Mouse (Mus musculus) CH12.LX (cell line): ENCODE data around the gene Naa10. TPM values are rescaled to one million over a fixed set of nuclear protein-coding genes. Genes with fewer than 3 reads are reported as not detected.
A peak's percentile ranks its signal among the peaks of the same experiment; 100 is the strongest.

Experiments used
- DNase-seq: peaks from one replicate; pipeline ENCODE4 v3.0.0-alpha.2; 2013; ENCODE audit errors: extremely low read depth
- H3K27ac ChIP-seq: 2 replicates; pipeline ENCODE4 v1.5.1; 2012; ENCODE audit warnings: low read depth, mild to moderate bottlenecking, control low read depth, moderate library complexity; ENCODE audit not compliant: insufficient read depth
- H3K27me3 ChIP-seq: replicated peaks from 2 replicates; pipeline ENCODE3; 2012; ENCODE audit warnings: inconsistent platforms
- H3K36me3 ChIP-seq, 2 experiments: replicated peaks in 1 of 2; 2 replicates each; pipeline versions ENCODE3 to v1.6.1; 2012; ENCODE audit warnings: inconsistent platforms in 1 of 2, low read length in 1 of 2, mild to moderate bottlenecking in 1 of 2, mixed read lengths in 1 of 2, moderate library complexity in 1 of 2; ENCODE audit not compliant: control insufficient read depth in 1 of 2, insufficient read depth in 1 of 2
- H3K4me1 ChIP-seq, 2 experiments: 2 replicates each; pipeline ENCODE4 v1.6.1; 2012; ENCODE audit warnings: inconsistent platforms in 1 of 2, moderate library complexity in 1 of 2; ENCODE audit not compliant: insufficient read depth in 2 of 2, control insufficient read depth in 1 of 2
- H3K4me2 ChIP-seq: 2 replicates; pipeline ENCODE4 v1.6.1; 2012; ENCODE audit warnings: low read depth, mild to moderate bottlenecking, control low read depth; ENCODE audit not compliant: poor library complexity, insufficient read depth, severe bottlenecking
- H3K4me3 ChIP-seq, 3 experiments: fragments of 150-350 bp in 1 of 3; sonication (generic) in 1 of 3; replicated peaks in 1 of 3; 2 replicates each; pipeline versions ENCODE3 to v1.5.1; 2011 to 2012; ENCODE audit warnings: low read depth in 2 of 3, low read length in 2 of 3, mild to moderate bottlenecking in 2 of 3, moderate library complexity in 2 of 3, control low read depth in 1 of 3, improper control_type of control experiment in 1 of 3, inconsistent platforms in 1 of 3, mixed read lengths in 1 of 3; ENCODE audit not compliant: poor library complexity in 1 of 3
- H3K79me2 ChIP-seq: replicated peaks from 2 replicates; pipeline ENCODE4 v1.6.1; 2012; ENCODE audit warnings: mild to moderate bottlenecking, moderate library complexity; ENCODE audit not compliant: control insufficient read depth, poor library complexity, insufficient read depth, severe bottlenecking; ENCODE audit errors: extremely low read depth
- H3K9ac ChIP-seq: 2 replicates; pipeline ENCODE4 v1.6.1; 2012; ENCODE audit warnings: low read depth, mild to moderate bottlenecking, control low read depth, moderate library complexity; ENCODE audit not compliant: insufficient read depth
- H3K9me3 ChIP-seq: replicated peaks from 2 replicates; pipeline ENCODE3; 2012; ENCODE audit warnings: low read length, inconsistent platforms, mixed read lengths
- CTCF ChIP-seq, 2 experiments: IDR thresholded peaks in 1 of 2; conservative IDR thresholded peaks in 1 of 2; 2 replicates each; pipeline ENCODE4 v1.5.1; 2011 to 2012; ENCODE audit warnings: low read depth in 2 of 2, low read length in 2 of 2, improper control_type of control experiment in 1 of 2, inconsistent platforms in 1 of 2, mild to moderate bottlenecking in 1 of 2, moderate library complexity in 1 of 2
- ETS1 ChIP-seq: conservative IDR thresholded peaks from 2 replicates; pipeline ENCODE4 v1.6.1; 2012; ENCODE audit warnings: low read depth, mild to moderate bottlenecking, inconsistent platforms, low read length, improper control_type of control experiment, moderate library complexity
- JUN ChIP-seq: IDR thresholded peaks from 2 replicates; pipeline ENCODE4 v1.6.1; 2011; ENCODE audit warnings: low read depth, mild to moderate bottlenecking, low read length, improper control_type of control experiment, moderate library complexity; ENCODE audit not compliant: insufficient read depth
- KAT2A ChIP-seq: IDR thresholded peaks from 2 replicates; pipeline ENCODE4 v1.6.1; 2012; ENCODE audit warnings: low read length, improper control_type of control experiment, inconsistent platforms; ENCODE audit not compliant: insufficient replicate concordance
- MAX ChIP-seq: IDR thresholded peaks from 2 replicates; pipeline ENCODE4 v1.6.1; 2011; ENCODE audit warnings: low read length, improper control_type of control experiment
- MAZ ChIP-seq: IDR thresholded peaks from 2 replicates; pipeline ENCODE4 v1.6.1; 2012; ENCODE audit warnings: low read depth, mild to moderate bottlenecking, inconsistent platforms, low read length, improper control_type of control experiment, moderate library complexity
- MYC ChIP-seq: IDR thresholded peaks from 2 replicates; pipeline ENCODE4 v1.6.1; 2011; ENCODE audit warnings: low read depth, mild to moderate bottlenecking, improper control_type of control experiment, low read length
- RAD21 ChIP-seq: IDR thresholded peaks from 2 replicates; pipeline ENCODE4 v1.6.1; 2011; ENCODE audit warnings: low read depth, mild to moderate bottlenecking, low read length, improper control_type of control experiment, moderate library complexity
- SMC3 ChIP-seq: IDR thresholded peaks from 2 replicates; pipeline ENCODE4 v1.6.1; 2011; ENCODE audit warnings: low read depth, low read length, improper control_type of control experiment
- TBP ChIP-seq: conservative IDR thresholded peaks from 2 replicates; pipeline ENCODE4 v1.6.1; 2011; ENCODE audit warnings: low read depth, low read length, improper control_type of control experiment
- TCF12 ChIP-seq: IDR thresholded peaks from 2 replicates; pipeline ENCODE4 v1.6.1; 2014; ENCODE audit warnings: low read depth, mild to moderate bottlenecking, inconsistent platforms, low read length, improper control_type of control experiment
- UBTF ChIP-seq: IDR thresholded peaks from 2 replicates; pipeline ENCODE4 v1.6.1; 2012; ENCODE audit warnings: low read depth, mild to moderate bottlenecking, inconsistent platforms, low read length, improper control_type of control experiment, moderate library complexity
- ZKSCAN1 ChIP-seq: IDR thresholded peaks from 2 replicates; pipeline ENCODE4 v1.6.1; 2012; ENCODE audit warnings: low read depth, inconsistent platforms, low read length, improper control_type of control experiment, borderline replicate concordance
- ZMIZ1 ChIP-seq: IDR thresholded peaks from 2 replicates; pipeline ENCODE4 v1.6.1; 2012; ENCODE audit warnings: low read depth, mild to moderate bottlenecking, inconsistent platforms, low read length, improper control_type of control experiment
- ZNF384 ChIP-seq: IDR thresholded peaks from 2 replicates; pipeline ENCODE4 v1.6.1; 2012; ENCODE audit warnings: low read depth, low read length, improper control_type of control experiment, inconsistent platforms
- dilution Hi-C: fragments of 300-500 bp; cut with MboI; formaldehyde crosslinking; loops from 2 replicates; pipeline ENCODE4 v1.14.3; 2020; ENCODE audit warnings: low sequenced_read_pairs; ENCODE audit not compliant: extremely low pct_unique_long_range_greater_than_20kb, extremely low pct_ligation_motif_present
- in situ Hi-C: fragments of 300-500 bp; cut with MboI; formaldehyde crosslinking; loops from 3 replicates; pipeline ENCODE4 v1.14.3; 2019; ENCODE audit warnings: low sequenced_read_pairs, low pct_ligation_motif_present, low pct_unique_long_range_greater_than_20kb, mixed read lengths
- polyA plus RNA-seq: library from polyadenylated mRNA; unstranded; fragments of >175 nt; gene quantifications from 2 replicates; pipeline ENCODE4 v1.2.1, GENCODE M21; 2012; ENCODE audit warnings: low read depth; ENCODE audit not compliant: insufficient read length
- total RNA-seq, 2 experiments: library from RNA; depleted of rRNA; stranded (reverse); fragments of 300-350 nt in 1 of 2; fragments of >200 nt in 1 of 2; gene quantifications; 2 replicates each; pipeline ENCODE4 v1.2.3; 2012 to 2014

Gene Naa10
- total and polyA plus RNA-seq, 3 experiments, result 144 to 166 (median 148) TPM

- peaks cover 8 to 39% of the 10 kb centered on the region in 2 experiments for H3K4me1 ChIP-seq
Observed at GRCm38 (mm10) chrX:73910049-73910448, 11.7 kb downstream of the Naa10 start.

GRCm38 (mm10) chrX:73897959-73898358 lies 23.8 kb downstream of the Naa10 start:
- DNase-seq, result no peak
- dilution Hi-C loops (no loop called here), in situ Hi-C loops (no loop called here)
- H3K79me2 ChIP-seq, result no peaks in the 10 kb centered on the region
- H3K36me3 ChIP-seq, result peaks cover 20 to 67% of the 10 kb centered on the region in 2 experiments
- no peak overlapping the region for H3K4me3 ChIP-seq
- H3K27ac ChIP-seq, result no peak overlapping the region
- no peaks in the 10 kb centered on the region for H3K4me1 ChIP-seq
- no peaks in the 10 kb centered on the region for H3K9me3 ChIP-seq
- no peak overlapping the region for H3K4me2 ChIP-seq
- no peak for TF ChIP-seq ETS1
- TF ChIP-seq UBTF, result no peak
- TF ChIP-seq SMC3, result no peak
- no peak for TF ChIP-seq ZNF384
- TF ChIP-seq CTCF (conservative IDR thresholded peaks at IDR 0.05 in 1 of 2, IDR thresholded peaks at IDR 0.05 in 1 of 2; ENCODE audit: low read depth in 2 of 2, low read length in 2 of 2), result peak in 1 of 2 experiments; percentile 35; a peak in 2 of 4 replicates
- TF ChIP-seq RAD21, result peak; percentile 4; the same call in 1 of the 2 replicates
- H3K27me3 ChIP-seq, result no peaks in the 10 kb centered on the region
- H3K9ac ChIP-seq, result no peak overlapping the region

More at GRCm38 (mm10) chrX:73910049-73910448, 11.7 kb downstream of the Naa10 start:
- DNase-seq, result no peak
- TF ChIP-seq TCF12, result no peak
- TF ChIP-seq UBTF, result no peak
- no peak for TF ChIP-seq ZKSCAN1
- peak in 1 of 2 experiments; percentile 24; a peak in 1 of 4 replicates for TF ChIP-seq CTCF (conservative IDR thresholded peaks at IDR 0.05 in 1 of 2, IDR thresholded peaks at IDR 0.05 in 1 of 2; ENCODE audit: low read depth in 2 of 2, low read length in 2 of 2)
- no peak for TF ChIP-seq TBP
- TF ChIP-seq MAZ, result no peak
- no peak for TF ChIP-seq KAT2A
- no peak for TF ChIP-seq JUN
- TF ChIP-seq MYC, result no peak
- dilution Hi-C loops, result no loop called here
- in situ Hi-C loops, result no loop called here
- Histone ChIP-seq H3K4me3 (peak overlapping the region in 2 of 3 experiments; percentile 60 to 79), H3K27me3 (no peaks in the 10 kb centered on the region), H3K36me3 (peaks cover 18 to 26% of the 10 kb centered on the region in 2 experiments), H3K9ac (peak overlapping the region; percentile 39; the same call in 1 of the 2 replicates), H3K27ac (no peak overlapping the region), H3K4me2 (peak overlapping the region; percentile 76), H3K9me3 (no peaks in the 10 kb centered on the region), H3K79me2 (no peaks in the 10 kb centered on the region; the same call in 1 of the 2 replicates)

GRCm38 (mm10) chrX:73895719-73896118 lies 26.0 kb downstream of the Naa10 start, which contains the start of gene L1cam:
L1cam (minus strand) TSS chrX:73896105.
- Histone ChIP-seq H3K27me3 (no peaks in the 10 kb centered on the region), H3K9me3 (no peaks in the 10 kb centered on the region), H3K4me3 (no peak within 1 kb of the TSS), H3K79me2 (no peaks in the 10 kb centered on the region), H3K4me2 (no peak within 1 kb of the TSS), H3K36me3 (peaks cover 24 to 75% of the 10 kb centered on the region in 2 experiments), H3K27ac (no peak within 1 kb of the TSS), H3K4me1 (no peaks in the 10 kb centered on the region; a peak in 1 of 4 replicates), H3K9ac (no peak within 1 kb of the TSS)
- in situ Hi-C loops (no loop called here), dilution Hi-C loops (no loop called here)
- TF ChIP-seq SMC3, result peak; percentile 68
- no peak for TF ChIP-seq ZMIZ1
- no peak for TF ChIP-seq JUN
- TF ChIP-seq CTCF (conservative IDR thresholded peaks at IDR 0.05 in 1 of 2, IDR thresholded peaks at IDR 0.05 in 1 of 2; ENCODE audit: low read depth in 2 of 2, low read length in 2 of 2), result peak; percentile 18 to 62; a peak in 2 of 4 replicates
- TF ChIP-seq MYC, result no peak
- peak; percentile 53 for TF ChIP-seq RAD21
- TF ChIP-seq MAX, result no peak
- no peak for DNase-seq
